Mouse (Mus musculus) splenic B cell, adult 2 months (primary cell): ENCODE measurements at regions not wholly inside any gene's neighbourhood (a gene's known extent, or its start where the extent isn't known, plus 50 kb on each side); places are given as distances from the start of the nearest gene placed in this dataset.

Experiments used
- DNase-seq: peaks from one replicate; pipeline ENCODE4 v3.0.0-alpha.2; 2011; ENCODE audit warnings: low read depth, low spot score
- H3K27me3 ChIP-seq: 2 replicates; pipeline ENCODE4 v1.6.1; 2012; ENCODE audit warnings: mild to moderate bottlenecking, low read length, moderate library complexity, mixed read lengths; ENCODE audit not compliant: control insufficient read depth, poor library complexity, insufficient read depth, severe bottlenecking
- H3K36me3 ChIP-seq: 2 replicates; pipeline ENCODE4 v1.6.1; 2012; ENCODE audit warnings: mild to moderate bottlenecking, low read length, moderate library complexity, mixed read lengths; ENCODE audit not compliant: control insufficient read depth, poor library complexity, insufficient read depth, severe bottlenecking

GRCm38 (mm10) chr14:101997535-101997934, 267.8 kb downstream of the Lmo7 start:
- H3K36me3 ChIP-seq = no peaks in the 10 kb centered on the region
- no peak for DNase-seq
- H3K27me3 ChIP-seq = no peaks in the 10 kb centered on the region

GRCm38 (mm10) chr14:101984401-101984800, 254.6 kb downstream of the Lmo7 start:
- no peak for DNase-seq
- no peaks in the 10 kb centered on the region for H3K27me3 ChIP-seq
- no peaks in the 10 kb centered on the region for H3K36me3 ChIP-seq
